Mouse (Mus musculus) intestine, embryonic 15.5 days (tissue): ENCODE results near the gene Theg. TPM values are rescaled to one million over a fixed set of nuclear protein-coding genes. Genes with fewer than 3 reads are reported as not detected.
A peak's percentile ranks its signal among the peaks of the same experiment; 100 is the strongest.

ENCODE experiments used
- ATAC-seq: fragments of 200-750 bp; cut with Nextera tagmentation; 2 replicates; pipeline ENCODE4 v1.8.0; 2017; ENCODE audit warnings: moderate TSS enrichment, moderate library complexity
- H3K27ac ChIP-seq: fragments of 300-500 bp; sonication (generic); 2 replicates; pipeline ENCODE4 v1.5.1; 2015; ENCODE audit warnings: mild to moderate bottlenecking, inconsistent platforms
- H3K27me3 ChIP-seq: fragments of 300-500 bp; sonication (generic); replicated peaks from 2 replicates; pipeline ENCODE4 v1.6.1; 2015; ENCODE audit warnings: inconsistent platforms
- H3K36me3 ChIP-seq: fragments of 300-500 bp; sonication (generic); 2 replicates; pipeline ENCODE4 v1.6.1; 2015; ENCODE audit warnings: inconsistent platforms
- H3K4me1 ChIP-seq: fragments of 300-500 bp; sonication (generic); replicated peaks from 2 replicates; pipeline ENCODE4 v1.6.1; 2015; ENCODE audit warnings: inconsistent platforms
- H3K4me2 ChIP-seq: fragments of 300-500 bp; sonication (generic); replicated peaks from 2 replicates; pipeline ENCODE4 v1.6.1; 2015; ENCODE audit warnings: mild to moderate bottlenecking, inconsistent platforms
- H3K4me3 ChIP-seq: fragments of 300-500 bp; sonication (generic); replicated peaks from 2 replicates; pipeline ENCODE4 v1.5.1; 2015; ENCODE audit warnings: inconsistent platforms
- H3K9ac ChIP-seq: fragments of 300-500 bp; sonication (generic); 2 replicates; pipeline ENCODE4 v1.6.1; 2015; ENCODE audit warnings: inconsistent platforms
- H3K9me3 ChIP-seq: fragments of 300-500 bp; sonication (generic); 2 replicates; pipeline ENCODE4 v1.6.1; 2016; ENCODE audit warnings: inconsistent platforms
- WGBS: fragments of 180-500 bp; shearing (Covaris S2); methylation state at CpG from one replicate; pipeline ENCODE4 v1.1.7; 2015; 5-methylcytosine and 5-hydroxymethylcytosine counted together
- polyA plus RNA-seq: library from polyadenylated mRNA; unstranded; fragments of >200 nt; fragmentation: Nextera tagmentation; extraction: Ambion mirVana; gene quantifications from 2 replicates; pipeline ENCODE4 v1.2.1, GENCODE M21; 2015

Gene Theg
- polyA plus RNA-seq, 1 experiment from 2014 or later, result not detected

DNA sequence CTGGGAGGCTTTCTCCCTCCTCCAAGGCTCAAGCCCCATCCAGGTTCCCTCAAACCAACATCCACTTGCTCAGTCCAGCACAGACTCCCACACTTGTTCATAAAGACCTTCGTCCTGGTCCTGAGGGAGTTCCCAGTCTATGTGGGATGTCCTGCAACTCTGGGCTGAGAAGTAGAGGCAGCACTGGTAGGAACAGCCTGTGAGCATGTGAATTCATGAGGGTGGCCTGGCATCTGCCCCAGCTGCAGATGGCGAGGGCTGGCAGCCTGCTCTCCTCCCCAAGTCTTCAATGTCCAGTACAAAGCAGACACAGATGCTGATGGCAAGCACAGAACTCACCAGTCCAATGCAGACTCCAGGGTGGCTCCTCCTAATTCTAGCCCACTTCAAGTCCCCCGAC, 48.8 kb downstream of the Theg start:
- Histone ChIP-seq H3K9me3 (no peaks in the 10 kb centered on the region), H3K4me3 (no peak overlapping the region), H3K9ac (no peak overlapping the region), H3K27me3 (no peaks in the 10 kb centered on the region), H3K36me3 (peaks cover 27% of the 10 kb centered on the region), H3K27ac (no peak overlapping the region), H3K4me2 (no peak overlapping the region), H3K4me1 (no peaks in the 10 kb centered on the region)
- ATAC-seq, result no peak
- 87% methylated on average over 3 of the region's 3 CpGs for WGBS

DNA sequence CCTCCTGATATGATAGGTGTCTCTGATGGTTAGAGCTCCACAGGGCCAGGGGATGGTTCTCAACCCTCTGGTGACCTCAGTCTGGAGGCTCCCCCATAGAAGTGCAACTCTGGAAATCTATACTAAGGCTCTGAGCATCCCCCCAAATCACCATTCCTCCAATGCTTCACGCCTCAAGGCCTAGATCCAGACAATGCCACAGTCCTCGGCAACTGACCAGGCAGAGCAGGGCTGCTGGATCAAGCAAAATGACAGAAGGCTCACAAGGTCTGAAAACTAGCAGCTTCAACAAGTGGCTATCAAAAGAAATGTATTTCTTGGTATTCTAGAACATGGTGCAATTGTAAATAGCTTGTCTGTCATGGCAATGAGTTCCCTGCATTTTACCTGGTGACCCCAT, 49.4 kb downstream of the Theg start:
- 0 out of 2 replicates have a peak, but pooled peaks cover 3% of the 10 kb centered on the region for H3K4me1 ChIP-seq
- WGBS, result 94% methylated on average over 2 of the region's 2 CpGs
- no peak for ATAC-seq

DNA sequence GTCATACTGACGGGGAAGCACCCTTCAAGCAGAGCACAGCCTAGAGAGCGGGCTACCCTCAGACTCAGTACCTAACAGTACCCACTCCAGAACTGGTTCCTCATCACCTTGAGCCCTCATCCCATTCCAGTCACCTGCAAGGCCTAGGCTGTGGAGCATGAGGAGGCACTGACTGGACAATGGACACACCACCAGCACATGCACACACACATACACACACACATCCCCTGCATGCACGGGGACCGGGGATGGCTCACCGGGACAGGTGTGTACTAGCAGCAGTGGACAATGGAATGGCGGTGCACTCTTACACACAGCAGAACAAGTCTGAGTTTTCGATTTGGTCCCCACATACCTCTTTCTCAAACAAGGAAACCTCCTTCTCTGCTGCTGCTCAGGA, 49.9 kb downstream of the Theg start:
- Histone ChIP-seq H3K9ac (no peak overlapping the region), H3K36me3 (peaks cover 20% of the 10 kb centered on the region), H3K4me1 (0 out of 2 replicates have a peak, but pooled peaks cover 4% of the 10 kb centered on the region), H3K27ac (no peak overlapping the region), H3K4me2 (no peak overlapping the region), H3K4me3 (no peak overlapping the region), H3K27me3 (no peaks in the 10 kb centered on the region), H3K9me3 (no peaks in the 10 kb centered on the region)
- no peak for ATAC-seq
- 88% methylated on average over 7 of the region's 7 CpGs for WGBS

More for the DNA sequence above, 49.4 kb downstream of the Theg start:
- Histone ChIP-seq H3K36me3 (peaks cover 24% of the 10 kb centered on the region), H3K9me3 (no peaks in the 10 kb centered on the region), H3K27me3 (no peaks in the 10 kb centered on the region), H3K4me3 (no peak overlapping the region), H3K4me2 (no peak overlapping the region), H3K27ac (no peak overlapping the region), H3K9ac (no peak overlapping the region)

DNA sequence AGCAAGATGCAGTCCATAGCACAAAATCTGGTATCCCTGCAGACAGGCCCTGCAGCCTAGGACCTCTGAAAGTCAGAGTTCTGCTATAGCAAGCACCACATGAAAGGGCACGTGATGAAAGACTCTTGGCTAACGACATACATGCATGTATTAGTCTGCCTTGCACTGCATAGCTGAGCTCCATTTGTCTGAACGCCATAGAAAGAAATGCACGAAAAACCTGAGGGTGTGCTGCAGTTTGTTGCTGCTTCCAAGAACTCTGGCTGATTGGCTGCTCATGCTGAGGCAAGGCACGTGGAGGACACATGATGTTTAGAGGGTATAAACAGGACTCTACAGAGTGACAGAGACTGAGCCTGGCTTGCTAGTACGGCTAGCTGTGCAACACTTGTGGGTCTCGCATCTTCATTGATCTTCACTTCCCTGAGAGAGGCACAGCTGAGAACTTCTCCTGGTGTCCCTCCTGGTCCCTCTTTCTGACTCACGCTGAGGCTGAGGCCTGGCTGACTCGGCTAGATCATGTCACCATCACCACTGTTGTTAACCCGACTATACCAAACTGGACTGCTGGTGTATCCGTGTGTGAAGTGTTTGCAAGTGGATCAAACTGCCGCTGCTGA, 50.6 kb downstream of the Theg start:
- H3K4me1 ChIP-seq, result 0 out of 2 replicates have a peak, but pooled peaks cover 4% of the 10 kb centered on the region
- peaks cover 16% of the 10 kb centered on the region for H3K36me3 ChIP-seq
- 73% methylated on average over 12 of the region's 12 CpGs for WGBS
- H3K27ac ChIP-seq, result no peak overlapping the region
- ATAC-seq, result no peak
- no peak overlapping the region for H3K4me2 ChIP-seq
- no peak overlapping the region for H3K9ac ChIP-seq
- no peaks in the 10 kb centered on the region for H3K27me3 ChIP-seq
- no peak overlapping the region for H3K4me3 ChIP-seq
- H3K9me3 ChIP-seq, result no peaks in the 10 kb centered on the region

GRCm38 (mm10) chr10:79535431-79535830, 51.7 kb downstream of the Theg start:
- H3K27ac ChIP-seq, result no peak overlapping the region
- H3K36me3 ChIP-seq, result peaks cover 9% of the 10 kb centered on the region; the same call in 1 of the 2 replicates
- H3K27me3 ChIP-seq, result no peaks in the 10 kb centered on the region
- ATAC-seq, result no peak
- no peak overlapping the region for H3K4me3 ChIP-seq
- no peak overlapping the region for H3K9ac ChIP-seq
- 0 out of 2 replicates have a peak, but pooled peaks cover 4% of the 10 kb centered on the region for H3K4me1 ChIP-seq
- 48% methylated on average over 1 of the region's 1 CpGs for WGBS
- H3K9me3 ChIP-seq, result no peaks in the 10 kb centered on the region
- H3K4me2 ChIP-seq, result no peak overlapping the region

DNA sequence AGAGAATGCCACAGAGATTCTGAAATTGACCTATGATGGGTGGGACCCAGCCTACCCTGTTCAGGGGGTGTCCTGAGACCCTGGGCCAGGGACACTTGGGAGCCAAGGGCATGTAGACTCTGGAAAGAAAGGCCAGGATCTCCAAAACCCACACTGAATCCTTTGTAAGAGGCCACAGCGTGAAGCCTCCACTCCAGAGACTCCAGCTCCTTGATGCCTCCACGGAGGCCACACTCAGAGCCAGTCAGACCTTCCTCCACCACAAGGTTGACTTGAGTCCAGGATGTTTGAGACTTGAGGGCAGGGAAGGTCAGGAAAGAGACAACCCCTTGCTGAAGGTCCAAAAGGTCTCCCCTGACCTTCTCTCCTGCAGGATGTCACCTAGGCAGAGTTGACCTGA, 52.7 kb downstream of the Theg start:
- 0 out of 2 replicates have a peak, but pooled peaks cover 8% of the 10 kb centered on the region for H3K4me1 ChIP-seq
- no peak for ATAC-seq
- no peak overlapping the region for H3K9ac ChIP-seq
- peak overlapping the region; percentile 93; the same call in 1 of the 2 replicates for H3K4me2 ChIP-seq
- no peaks in the 10 kb centered on the region for H3K27me3 ChIP-seq
- 86% methylated on average over 2 of the region's 2 CpGs for WGBS
- H3K4me3 ChIP-seq, result no peak overlapping the region
- 0 out of 2 replicates have a peak, but pooled peaks cover 6% of the 10 kb centered on the region for H3K36me3 ChIP-seq
- H3K27ac ChIP-seq, result no peak overlapping the region
- no peaks in the 10 kb centered on the region for H3K9me3 ChIP-seq

DNA sequence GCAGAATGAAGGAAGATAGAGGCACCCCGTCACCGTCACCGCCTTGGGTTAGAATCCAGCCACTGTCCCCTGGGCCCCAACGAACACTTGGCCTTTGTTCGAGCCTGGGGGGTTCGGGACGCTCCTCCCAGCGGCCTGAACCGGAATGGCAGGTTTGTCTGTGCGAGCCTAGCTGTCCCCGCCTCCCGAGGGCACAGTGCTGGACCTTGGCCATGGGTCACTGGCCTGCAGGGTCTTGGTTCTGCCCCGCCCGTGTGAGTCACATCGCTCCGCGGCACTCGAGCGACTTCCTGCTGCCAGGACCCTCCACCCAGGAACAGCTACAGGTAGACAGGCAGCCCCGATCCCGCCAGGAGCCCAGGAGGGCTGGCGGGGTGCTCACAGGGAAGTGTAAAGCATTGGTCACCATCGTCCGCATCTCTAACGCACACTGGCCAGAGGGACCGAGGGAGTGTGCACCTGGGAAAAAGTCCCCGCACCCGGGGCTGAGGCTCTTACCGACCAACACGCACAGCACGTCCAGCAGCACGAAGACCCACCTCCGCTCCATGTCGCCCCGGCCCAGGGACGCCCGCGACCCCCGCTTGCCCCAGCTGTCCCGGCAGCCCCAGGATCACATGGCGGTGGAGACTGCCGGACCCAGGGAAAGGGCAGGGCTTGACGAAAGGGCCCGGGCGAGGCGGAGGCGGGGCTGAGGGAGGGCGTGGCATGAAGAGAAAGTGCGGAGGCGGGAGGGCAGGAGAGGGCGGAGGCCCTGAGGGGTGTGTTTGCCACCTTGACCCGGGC, 53.8 kb downstream of the Theg start, which contains the start of gene Plpp2:
Gene Plpp2 (minus strand): TSS at position 671 of the 786 bp plus-strand sequence.
- Histone ChIP-seq H3K36me3 (0 out of 2 replicates have a peak, but pooled peaks cover 6% of the 10 kb centered on the region), H3K9ac (peak within 1 kb of the TSS; percentile 66), H3K4me2 (peak within 1 kb of the TSS; percentile 93), H3K27me3 (no peaks in the 10 kb centered on the region), H3K4me1 (0 out of 2 replicates have a peak, but pooled peaks cover 8% of the 10 kb centered on the region), H3K9me3 (no peaks in the 10 kb centered on the region), H3K4me3 (peak within 1 kb of the TSS; percentile 59), H3K27ac (peak within 1 kb of the TSS; percentile 93)
- peak; percentile 92 for ATAC-seq
- WGBS, result under 1% methylated on average over 52 of the region's 52 CpGs

- Histone ChIP-seq H3K9me3 (no peaks in the 10 kb centered on the region), H3K9ac (peak overlapping the region; percentile 66), H3K4me3 (peak overlapping the region; percentile 59), H3K4me2 (peak overlapping the region; percentile 93), H3K4me1 (0 out of 2 replicates have a peak, but pooled peaks cover 8% of the 10 kb centered on the region), H3K27me3 (no peaks in the 10 kb centered on the region), H3K27ac (peak overlapping the region; percentile 93), H3K36me3 (0 out of 2 replicates have a peak, but pooled peaks cover 6% of the 10 kb centered on the region)
- WGBS, result 25% methylated on average over 3 of the region's 3 CpGs
- ATAC-seq, result peak; percentile 60
These were observed 54.5 kb downstream of the Theg start for GRCm38 (mm10) chr10:79532678-79533077.

DNA sequence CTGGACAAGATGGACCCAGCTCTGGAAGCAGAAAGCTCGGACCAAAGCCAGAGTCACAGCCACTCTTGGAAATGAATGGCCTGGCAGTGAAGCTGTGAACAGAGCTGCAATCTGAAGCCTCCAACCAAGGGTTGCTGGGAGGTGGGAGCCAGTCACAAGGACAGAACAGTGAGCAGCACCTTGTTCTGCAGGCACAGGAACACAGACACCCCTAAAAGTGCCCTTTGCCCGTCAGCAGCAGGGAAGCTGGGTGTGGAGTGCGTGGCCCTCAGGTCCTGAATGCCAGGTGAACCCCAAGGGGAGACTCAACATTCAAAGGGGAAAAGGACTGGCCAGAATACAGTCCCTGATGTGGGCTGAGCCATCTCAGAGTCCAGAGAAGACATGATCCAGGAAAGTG, 55.5 kb downstream of the Theg start:
- no peak overlapping the region; the same call in 1 of the 2 replicates for H3K27ac ChIP-seq
- H3K4me1 ChIP-seq, result 0 out of 2 replicates have a peak, but pooled peaks cover 8% of the 10 kb centered on the region
- peak overlapping the region; percentile 59 for H3K4me3 ChIP-seq
- no peaks in the 10 kb centered on the region for H3K27me3 ChIP-seq
- WGBS, result 67% methylated on average over 3 of the region's 3 CpGs
- H3K9ac ChIP-seq, result 0 out of 2 replicates have a peak overlapping the region, but pooled peaks have one; percentile 1
- 0 out of 2 replicates have a peak, but pooled peaks cover 10% of the 10 kb centered on the region for H3K36me3 ChIP-seq
- no peak for ATAC-seq
- H3K9me3 ChIP-seq, result no peaks in the 10 kb centered on the region
- H3K4me2 ChIP-seq, result peak overlapping the region; percentile 93

- H3K4me3 ChIP-seq, result no peak overlapping the region
- H3K27me3 ChIP-seq, result no peaks in the 10 kb centered on the region
- no peaks in the 10 kb centered on the region for H3K9me3 ChIP-seq
- H3K4me1 ChIP-seq, result 0 out of 2 replicates have a peak, but pooled peaks cover 8% of the 10 kb centered on the region
- 92% methylated on average over 13 of the region's 13 CpGs for WGBS
- no peak overlapping the region for H3K27ac ChIP-seq
- H3K9ac ChIP-seq, result no peak overlapping the region
- H3K36me3 ChIP-seq, result 0 out of 2 replicates have a peak, but pooled peaks cover 12% of the 10 kb centered on the region
- no peak overlapping the region; the same call in 1 of the 2 replicates for H3K4me2 ChIP-seq
- ATAC-seq, result no peak
These were observed 56.4 kb downstream of the Theg start for GRCm38 (mm10) chr10:79530721-79531120.

- Histone ChIP-seq H3K4me3 (no peak overlapping the region), H3K9ac (no peak overlapping the region), H3K4me2 (no peak overlapping the region; the same call in 1 of the 2 replicates), H3K9me3 (no peaks in the 10 kb centered on the region), H3K27me3 (no peaks in the 10 kb centered on the region), H3K27ac (no peak overlapping the region), H3K36me3 (0 out of 2 replicates have a peak, but pooled peaks cover 12% of the 10 kb centered on the region), H3K4me1 (0 out of 2 replicates have a peak, but pooled peaks cover 8% of the 10 kb centered on the region)
- no peak for ATAC-seq
- 64% methylated on average over 8 of the region's 8 CpGs for WGBS
These were observed 56.9 kb downstream of the Theg start for GRCm38 (mm10) chr10:79530241-79530640.

GRCm38 (mm10) chr10:79528081-79528480, 59.0 kb downstream of the Theg start:
- Histone ChIP-seq H3K4me3 (no peak overlapping the region), H3K27ac (no peak overlapping the region), H3K27me3 (no peaks in the 10 kb centered on the region), H3K9me3 (no peaks in the 10 kb centered on the region), H3K9ac (no peak overlapping the region), H3K4me2 (no peak overlapping the region), H3K4me1 (0 out of 2 replicates have a peak, but pooled peaks cover 8% of the 10 kb centered on the region), H3K36me3 (0 out of 2 replicates have a peak, but pooled peaks cover 12% of the 10 kb centered on the region)
- 87% methylated on average over 3 of the region's 3 CpGs for WGBS
- ATAC-seq, result no peak
